Mouse (Mus musculus) mammary gland, adult 2 months (tissue): ENCODE data around the gene Agpat2. TPM values are rescaled to one million over a fixed set of nuclear protein-coding genes. Genes with fewer than 3 reads are reported as not detected.

ENCODE experiments used
- polyA plus RNA-seq: library from polyadenylated mRNA; depleted of rRNA; stranded (reverse); fragments of >200 nt; gene quantifications from 2 replicates; pipeline ENCODE4 v1.2.3, GENCODE M21; 2012; ENCODE audit warnings: low replicate concordance; rRNA removed

The Agpat2 gene
- polyA plus RNA-seq: 1,162 and 1,266 TPM in 2 replicates

DNA sequence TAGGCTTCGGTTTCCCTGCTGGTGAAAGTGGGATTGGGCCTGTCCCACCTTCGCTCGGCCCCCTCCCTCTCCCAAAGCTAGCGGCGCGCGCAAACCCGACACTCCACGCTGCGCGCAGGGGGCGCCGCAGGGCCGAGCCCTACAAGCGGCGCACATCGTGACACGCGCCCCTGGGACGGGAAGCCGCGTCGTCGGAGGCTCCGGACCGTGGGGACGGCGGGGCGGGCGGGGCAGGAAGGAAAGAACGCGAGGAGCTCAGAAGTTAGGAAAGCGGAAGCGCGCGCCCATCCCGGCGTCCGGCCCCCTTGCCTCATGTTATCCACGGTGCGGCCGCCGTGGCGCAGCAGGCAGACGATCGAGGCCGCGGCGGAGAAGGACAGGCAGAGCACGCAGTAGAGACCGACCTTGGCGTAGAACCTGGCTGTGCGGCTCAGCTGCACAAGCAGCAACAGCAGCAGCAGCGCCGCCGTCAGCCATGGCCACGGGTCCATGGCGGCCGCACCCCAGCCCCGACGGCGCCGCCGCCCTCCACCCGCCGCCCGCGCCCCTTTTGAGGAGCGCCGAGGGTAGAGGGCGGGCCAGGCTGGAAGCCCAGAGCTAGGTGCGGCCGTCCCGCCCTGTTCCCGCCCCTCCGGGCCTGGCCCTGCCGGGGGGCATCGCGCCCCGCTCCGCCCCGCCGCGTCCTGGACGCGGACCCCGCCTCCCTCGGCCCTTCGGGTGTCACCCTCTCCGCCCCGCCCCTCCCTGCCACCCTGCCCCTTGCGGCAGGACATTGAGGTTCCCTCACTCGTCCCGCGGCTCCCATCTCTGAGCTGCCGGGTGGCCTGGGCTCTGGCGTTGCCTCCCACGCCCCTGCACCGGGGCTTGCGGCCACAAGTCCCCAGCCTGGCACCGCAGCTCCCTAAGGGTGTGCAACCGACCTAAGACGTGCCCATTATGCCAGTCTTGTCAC lies at the start of gene Agpat2:
TSS of gene Agpat2 (minus strand) at position 698 of the 952 bp plus-strand sequence.

GRCm38 (mm10) chr2:26627921-26628739 lies 23.9 kb upstream of the Agpat2 start, which contains the start of gene Fam69b:
Gene Fam69b, plus strand, starts transcription at chr2:26628457.

DNA sequence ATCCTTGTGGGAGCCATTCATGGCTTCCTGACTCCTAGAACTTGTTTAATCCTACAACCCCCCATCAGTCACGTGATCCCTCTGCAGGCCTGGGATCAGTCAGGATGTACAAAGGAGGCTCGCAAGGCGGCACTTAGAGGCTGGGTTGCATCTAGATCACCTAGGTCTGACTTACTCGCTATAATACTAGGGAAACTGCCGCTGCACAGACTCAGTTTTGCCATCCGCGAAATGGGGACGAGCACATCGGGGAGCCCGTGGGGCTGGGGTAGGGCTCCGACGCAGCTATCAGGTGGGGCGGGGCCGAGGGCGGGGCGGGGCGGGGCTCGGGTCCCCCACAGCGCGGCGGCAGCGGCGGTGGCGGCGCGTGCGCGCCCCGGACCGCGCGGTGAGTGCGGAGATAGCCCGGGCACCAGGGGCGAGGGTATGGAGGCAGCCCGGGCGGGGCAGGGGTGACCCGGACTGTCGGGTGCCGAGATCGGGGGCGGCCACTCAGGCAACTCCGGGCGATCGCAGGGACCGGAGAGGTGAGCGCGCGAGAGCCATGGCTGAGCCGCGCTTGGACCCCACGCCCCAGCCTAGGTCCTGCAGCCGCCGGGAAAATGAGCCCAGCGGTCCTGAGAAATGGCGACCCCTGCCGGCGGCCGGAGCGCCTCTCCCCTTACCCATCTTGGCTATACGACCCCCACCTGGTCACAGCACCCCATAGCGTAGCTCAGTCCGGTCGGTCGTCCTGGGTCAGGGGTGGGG lies 17.7 kb downstream of the Agpat2 start, which contains the start of gene Gm20532:
TSS of gene Gm20532 (plus strand) at position 346 of the 750 bp plus-strand sequence.

GRCm38 (mm10) chr2:26579714-26580113 lies 24.5 kb downstream of the Agpat2 start, which contains the start of gene Egfl7:
Gene Egfl7, plus strand, starts transcription at chr2:26580014.

Other genes starting within 250 kb of the Agpat2 start
- 6.2 and 11.1 TPM in 2 replicates for gene Card9, start 243.5 kb downstream of the Agpat2 start, polyA plus RNA-seq
- gene Snapc4, start 223.8 kb downstream of the Agpat2 start, polyA plus RNA-seq: 37.3 and 48.9 TPM in 2 replicates
- gene Entr1, start 215.1 kb downstream of the Agpat2 start, polyA plus RNA-seq: 85.9 and 95.2 TPM in 2 replicates
- 26.6 and 59.7 TPM in 2 replicates for gene Pmpca, start 215.1 kb downstream of the Agpat2 start, polyA plus RNA-seq
- 32.3 and 33.1 TPM in 2 replicates for gene Inpp5e, start 195.2 kb downstream of the Agpat2 start, polyA plus RNA-seq
- gene Sec16a, start 159.2 kb downstream of the Agpat2 start, polyA plus RNA-seq: 103 and 116 TPM in 2 replicates
- 51.4 and 106 TPM in 2 replicates for gene Notch1, start 87.8 kb downstream of the Agpat2 start, polyA plus RNA-seq
- gene Egfl7, start 24.4 kb downstream of the Agpat2 start, polyA plus RNA-seq: 381 and 497 TPM in 2 replicates
- gene Gm20532, start 17.8 kb downstream of the Agpat2 start, polyA plus RNA-seq: not detected in 2 replicates
- 33.4 and 38.4 TPM in 2 replicates for gene Fam69b, start 24.0 kb upstream of the Agpat2 start, polyA plus RNA-seq
- 0.66 and 1.3 TPM in 2 replicates for gene Lcn4, start 66.9 kb upstream of the Agpat2 start, polyA plus RNA-seq